Mouse (Mus musculus) kidney, adult 2 months (tissue): ENCODE measurements at regions not wholly inside any gene's neighbourhood (a gene's known extent, or its start where the extent isn't known, plus 50 kb on each side); places are given as distances from the start of the nearest gene placed in this dataset.

ENCODE experiments used
- DNase-seq: peaks from one replicate; pipeline ENCODE4 v3.0.0; 2021
- H3K27ac ChIP-seq: fragments of 200-500 bp; 2 replicates; pipeline ENCODE4 v1.5.1; 2012; ENCODE audit warnings: low read depth, low read length, control low read depth, inconsistent platforms; ENCODE audit not compliant: insufficient read depth
- H3K27me3 ChIP-seq: fragments of 200-500 bp; replicated peaks from 2 replicates; pipeline ENCODE4 v1.6.1; 2012; ENCODE audit warnings: mild to moderate bottlenecking, moderate library complexity, low read length, inconsistent platforms; ENCODE audit not compliant: control insufficient read depth, insufficient read depth
- H3K36me3 ChIP-seq: fragments of 200-500 bp; 2 replicates; pipeline ENCODE4 v1.6.1; 2012; ENCODE audit warnings: mild to moderate bottlenecking, moderate library complexity, low read length, inconsistent platforms; ENCODE audit not compliant: control insufficient read depth, insufficient read depth
- H3K4me1 ChIP-seq: fragments of 200-500 bp; 2 replicates; pipeline ENCODE4 v1.6.1; 2011; ENCODE audit warnings: low read length; ENCODE audit not compliant: control insufficient read depth, insufficient read depth
- H3K4me3 ChIP-seq: fragments of 200-500 bp; 2 replicates; pipeline ENCODE4 v1.5.1; 2011; ENCODE audit warnings: mild to moderate bottlenecking, low read depth, low read length, control low read depth; ENCODE audit not compliant: insufficient read depth
- CTCF ChIP-seq: fragments of 200-500 bp; conservative IDR thresholded peaks from 2 replicates; pipeline ENCODE4 v1.5.1; 2011; ENCODE audit warnings: low read depth, mild to moderate bottlenecking, control low read depth, low read length, moderate library complexity, mixed read lengths; ENCODE audit not compliant: insufficient read depth, insufficient read length
- POLR2A ChIP-seq: fragments of 200-500 bp; IDR thresholded peaks from one replicate; pipeline ENCODE4 v1.6.1; 2011; ENCODE audit warnings: low read depth, low read length, control low read depth
- WGBS: fragments of 180-500 bp; shearing (Covaris S2); methylation state at CpG from one replicate; pipeline ENCODE4 v1.1.7; 2018; 5-methylcytosine and 5-hydroxymethylcytosine counted together

DNA sequence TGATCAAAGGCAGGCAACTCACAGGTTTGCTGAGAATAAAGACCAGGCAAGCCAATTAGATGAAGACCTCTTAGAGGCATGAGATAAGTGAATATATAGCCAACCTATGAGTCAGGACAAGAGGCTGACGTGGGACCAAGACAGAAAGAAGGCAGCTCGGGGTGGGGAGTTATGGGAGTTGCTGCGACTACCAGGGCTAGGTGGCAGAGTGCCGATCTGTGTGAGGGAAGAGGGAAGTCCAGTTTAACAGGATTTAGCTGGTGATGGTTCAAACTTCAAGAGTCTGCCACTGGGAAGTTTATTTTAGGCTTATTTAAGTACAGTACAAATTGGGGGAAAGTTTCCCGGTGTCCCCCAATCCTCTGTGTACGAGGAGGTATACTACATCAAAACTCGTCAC, 362.9 kb downstream of the Med13l start:
- WGBS, result 94% methylated on average over 7 of the region's 7 CpGs

DNA sequence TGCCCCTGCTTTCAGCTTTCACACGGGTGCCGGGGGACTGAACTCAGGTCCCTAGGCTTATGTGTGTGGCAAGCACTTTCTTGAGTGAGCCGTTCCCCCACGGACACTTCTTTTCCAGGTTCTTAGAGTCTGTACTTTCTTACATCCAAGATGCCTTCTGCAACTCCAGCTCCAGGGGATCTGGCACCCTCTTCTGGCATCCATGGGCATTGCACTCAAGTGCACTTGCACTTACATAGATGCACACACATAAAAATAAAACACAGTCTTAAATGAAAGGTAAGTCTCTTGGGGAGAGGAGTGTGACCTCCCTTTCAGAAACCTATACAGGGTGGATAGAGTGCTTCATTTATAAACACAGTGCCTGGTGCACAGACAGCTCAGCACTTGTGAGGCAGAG, 368.6 kb downstream of the Med13l start:
- 98% methylated on average over 4 of the region's 4 CpGs for WGBS
- H3K27me3 ChIP-seq, result peaks cover 2% of the 10 kb centered on the region; the same call in 1 of the 2 replicates
- DNase-seq, result no peak
- no peaks in the 10 kb centered on the region for H3K4me1 ChIP-seq
- H3K36me3 ChIP-seq, result no peaks in the 10 kb centered on the region
- H3K4me3 ChIP-seq, result no peak overlapping the region
- TF ChIP-seq CTCF (no peak), POLR2A (no peak)
- no peak overlapping the region for H3K27ac ChIP-seq

More for the DNA sequence above, 362.9 kb downstream of the Med13l start:
- no peak overlapping the region for H3K27ac ChIP-seq
- no peaks in the 10 kb centered on the region for H3K4me1 ChIP-seq
- no peaks in the 10 kb centered on the region for H3K36me3 ChIP-seq
- H3K27me3 ChIP-seq, result no peaks in the 10 kb centered on the region
- no peak for TF ChIP-seq POLR2A
- TF ChIP-seq CTCF, result no peak
- no peak for DNase-seq
- no peak overlapping the region for H3K4me3 ChIP-seq

DNA sequence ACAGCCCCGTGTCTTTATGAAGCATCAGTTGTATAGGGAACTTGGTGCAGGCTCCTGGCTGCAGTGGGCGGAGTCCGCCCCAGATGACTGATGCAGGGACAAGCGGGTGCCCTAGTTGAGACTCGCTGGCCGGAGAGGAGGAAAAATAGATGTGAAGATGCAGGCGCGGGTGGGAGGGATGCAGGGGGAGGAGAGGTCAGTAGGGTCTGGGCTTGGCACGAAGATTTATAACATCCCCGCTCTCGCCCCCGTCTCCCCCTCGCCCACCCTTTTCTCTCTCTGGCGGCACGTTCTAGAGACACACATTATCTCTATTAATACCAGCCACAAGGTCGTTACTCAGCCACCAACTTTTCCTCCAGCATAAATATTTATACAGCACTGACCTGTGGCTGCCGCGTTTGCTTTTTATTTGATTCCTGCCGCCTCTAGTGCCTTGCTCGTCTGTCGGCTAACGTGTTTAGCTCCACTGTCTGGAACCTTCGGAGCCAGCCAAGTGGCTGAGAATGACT, 369.6 kb downstream of the Med13l start:
- TF ChIP-seq POLR2A, result no peak
- no peak for TF ChIP-seq CTCF
- no peak overlapping the region for H3K4me3 ChIP-seq
- no peaks in the 10 kb centered on the region for H3K4me1 ChIP-seq
- no peak for DNase-seq
- WGBS, result 6% methylated on average over 21 of the region's 23 CpGs
- peaks cover 2% of the 10 kb centered on the region; the same call in 1 of the 2 replicates for H3K27me3 ChIP-seq
- no peak overlapping the region for H3K27ac ChIP-seq
- H3K36me3 ChIP-seq, result no peaks in the 10 kb centered on the region

DNA sequence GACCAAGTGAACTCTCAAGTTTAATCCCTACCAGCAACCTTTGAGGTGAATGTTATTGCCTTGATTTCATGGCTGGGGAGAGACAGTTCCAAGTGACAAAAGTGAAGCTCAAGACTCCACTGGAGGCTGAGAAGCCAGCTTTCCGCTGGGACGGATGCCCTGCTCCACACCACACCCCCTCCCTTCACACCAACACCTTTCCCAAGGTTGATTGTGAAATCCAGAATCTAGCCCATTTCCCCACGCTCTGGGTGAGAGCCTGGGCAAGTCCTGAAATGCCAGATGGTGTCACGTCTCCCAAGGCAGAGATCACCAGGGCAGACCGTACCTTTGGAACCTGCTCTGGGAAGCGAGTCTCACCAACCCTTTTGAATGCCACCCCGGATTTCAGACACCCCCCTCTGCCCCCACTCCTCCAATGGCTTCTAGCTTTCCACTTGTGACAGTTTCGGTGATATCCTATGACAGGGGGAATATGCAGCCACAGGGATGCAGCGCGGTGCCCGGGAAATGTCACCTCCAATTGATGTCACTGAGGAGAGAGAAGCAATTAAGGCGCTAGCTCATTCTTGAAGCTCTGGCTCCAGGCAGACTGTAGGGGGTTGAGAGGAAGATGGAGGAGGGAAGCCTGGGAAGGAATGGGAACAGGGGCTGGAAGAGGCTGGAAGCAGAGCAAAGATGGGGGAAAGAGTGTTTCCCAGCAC, 379.0 kb downstream of the Med13l start:
- H3K27ac ChIP-seq, result no peak overlapping the region
- TF ChIP-seq CTCF (no peak), POLR2A (no peak)
- H3K4me3 ChIP-seq, result no peak overlapping the region
- WGBS, result 84% methylated on average over 12 of the region's 12 CpGs
- no peaks in the 10 kb centered on the region for H3K4me1 ChIP-seq
- no peaks in the 10 kb centered on the region for H3K36me3 ChIP-seq
- DNase-seq, result no peak
- H3K27me3 ChIP-seq, result no peaks in the 10 kb centered on the region

DNA sequence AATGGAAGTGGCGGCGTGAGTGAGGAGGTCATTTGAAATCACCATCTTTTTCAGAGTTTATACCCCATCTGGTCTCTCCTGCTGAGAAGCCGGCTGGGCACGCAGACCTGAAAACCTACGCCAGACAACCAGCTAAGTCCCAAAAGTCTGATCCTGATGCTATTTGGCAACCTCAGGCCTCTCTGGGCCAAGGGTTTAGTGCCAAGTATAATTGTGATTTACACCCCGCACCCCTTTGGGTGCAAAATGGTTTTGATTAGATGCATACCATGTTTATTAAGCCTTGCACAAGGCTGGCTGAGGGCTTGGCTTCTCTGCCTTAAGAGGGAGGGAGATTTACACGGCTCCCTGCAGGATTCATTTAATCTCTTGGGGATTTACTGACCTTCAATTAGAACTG, 383.8 kb downstream of the Med13l start:
- Histone ChIP-seq H3K4me1 (no peaks in the 10 kb centered on the region), H3K27ac (no peak overlapping the region), H3K27me3 (no peaks in the 10 kb centered on the region), H3K4me3 (no peak overlapping the region), H3K36me3 (no peaks in the 10 kb centered on the region)
- TF ChIP-seq CTCF (no peak), POLR2A (no peak)
- 54% methylated on average over 7 of the region's 7 CpGs for WGBS
- no peak for DNase-seq

DNA sequence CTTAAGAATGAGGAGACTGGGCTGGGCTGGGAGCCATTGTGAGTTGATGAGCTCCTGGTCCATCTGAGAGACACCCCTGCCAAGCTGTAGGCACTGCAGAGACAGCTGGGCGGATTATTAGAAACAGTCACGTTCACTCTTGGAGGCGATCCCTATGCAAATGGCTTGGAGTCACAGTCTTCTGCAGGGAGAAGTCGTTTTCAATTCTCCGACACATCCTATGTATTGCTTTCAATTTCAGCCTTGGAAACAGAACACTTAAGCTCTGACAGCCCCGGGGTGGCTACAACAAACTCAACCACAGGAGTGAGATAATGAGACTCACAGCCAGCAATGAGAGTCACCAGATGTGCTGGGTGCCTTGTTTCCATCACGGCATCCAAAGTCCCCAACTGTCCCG, 385.6 kb downstream of the Med13l start:
- H3K4me1 ChIP-seq, result no peaks in the 10 kb centered on the region
- H3K27ac ChIP-seq, result no peak overlapping the region
- H3K36me3 ChIP-seq, result no peaks in the 10 kb centered on the region
- H3K4me3 ChIP-seq, result no peak overlapping the region
- 58% methylated on average over 8 of the region's 8 CpGs for WGBS
- TF ChIP-seq CTCF (no peak), POLR2A (no peak)
- no peak for DNase-seq
- no peaks in the 10 kb centered on the region for H3K27me3 ChIP-seq

DNA sequence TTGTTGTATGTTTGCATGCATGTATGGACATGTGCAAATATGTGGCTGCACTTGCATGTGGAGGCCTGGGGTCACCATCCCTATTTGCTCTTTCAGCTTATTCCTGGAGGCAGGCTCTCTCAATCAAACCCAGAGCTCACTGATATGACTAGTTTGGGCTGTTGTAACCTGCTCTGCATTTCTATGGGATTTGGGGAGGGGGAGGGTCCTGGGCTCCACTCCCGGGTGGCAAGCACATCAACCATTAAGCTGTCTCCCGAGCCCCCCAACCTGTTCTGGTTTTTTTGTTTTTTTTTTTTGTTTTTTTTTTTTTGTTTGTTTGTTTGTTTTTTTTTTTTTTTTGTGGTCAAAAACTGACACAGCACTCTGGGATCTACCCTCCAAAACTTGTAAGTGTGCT, 386.5 kb downstream of the Med13l start:
- no peak for DNase-seq
- no peak overlapping the region for H3K4me3 ChIP-seq
- no peaks in the 10 kb centered on the region for H3K27me3 ChIP-seq
- H3K4me1 ChIP-seq, result no peaks in the 10 kb centered on the region
- 62% methylated on average over 2 of the region's 2 CpGs for WGBS
- no peaks in the 10 kb centered on the region for H3K36me3 ChIP-seq
- H3K27ac ChIP-seq, result no peak overlapping the region
- TF ChIP-seq POLR2A, result no peak
- no peak for TF ChIP-seq CTCF
